17 mouse cellular contexts compared by ENCODE assay signal in the genomic region with DNA sequence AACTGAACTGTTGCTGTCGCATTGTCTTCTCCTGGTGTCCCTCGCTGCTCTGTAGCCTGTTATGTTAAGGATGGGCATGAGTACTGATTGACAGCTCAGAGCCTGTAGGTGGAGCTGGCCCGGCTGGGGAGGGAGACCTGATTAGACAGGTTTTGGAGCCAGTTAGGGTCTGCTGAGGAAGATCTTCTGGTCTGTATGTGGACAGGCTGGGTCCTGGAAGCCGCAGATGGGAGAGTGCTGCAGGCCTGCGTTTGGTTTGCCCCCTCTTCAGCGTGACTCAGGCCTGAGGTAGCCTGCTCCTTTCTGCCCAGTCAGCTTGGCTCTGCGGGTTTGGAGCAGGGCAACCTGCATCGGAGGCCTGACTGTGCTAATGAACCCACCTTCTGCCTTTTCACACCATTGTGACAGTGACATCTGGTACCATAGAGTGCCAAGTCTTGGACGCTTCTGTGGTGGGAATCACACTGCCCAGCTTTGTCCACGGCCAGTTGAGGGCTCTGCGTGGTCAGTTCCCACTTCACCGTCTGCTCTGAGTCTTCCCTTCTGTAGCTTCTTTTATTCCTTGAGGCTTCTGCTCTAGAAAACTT. TPM values are rescaled to one million over a fixed set of nuclear protein-coding genes. Genes with fewer than 3 reads are reported as not detected.
DNase-seq lines count a peak whose midpoint lies in the region.
"Had no signal": no experiment of that assay in that cellular context is flagged by ENCODE, and none has a peak within 500 bp of the region (broad histone marks: within the 10 kb centered on the region; RNA-seq: fewer than 3 reads in every experiment).

No protein-coding gene starts in this region.

- intact Hi-C loops in left cerebral cortex, postnatal 4 days (cut with DNase I), result no loop called here

- peak; percentile 85 for DNase-seq in heart, adult 11 months
- no peak for DNase-seq in heart, postnatal 4 days
- peak; percentile 41 for DNase-seq in left cerebral cortex, postnatal 4 days
- DNase-seq in left cerebral cortex, adult 11 months (ENCODE audit: low spot score), result no peak
- DNase-seq in cerebellum, adult 18-20 months, result peak; percentile 59 to 71
- peak; percentile 60 to 63 for DNase-seq in cerebellum, postnatal 36 days
- no peak for DNase-seq in Muller cell, postnatal 12 days (ENCODE audit: inconsistent ontology term)
- DNase-seq: adrenal gland, postnatal 36 days; heart, postnatal 14 days; kidney, adult 8-10 months; kidney, postnatal 36 days; lung, postnatal 14 days; thymus, postnatal 4 days had no signal

RNA-seq across cellular contexts. Expression of a gene that starts 18.0 kb away (rescaled TPM):
- 1 to 10 TPM; 6.2 to 6.5 TPM for total RNA-seq in heart, postnatal 4 days (2021)
- 10 to 100 TPM; 23.8 to 24.6 TPM for total RNA-seq in left cerebral cortex, postnatal 4 days (2021)

RNA-seq across cellular contexts. Expression of a gene that starts 24.8 kb away (rescaled TPM):
- total RNA-seq in heart, postnatal 4 days (2021), result 1 to 10 TPM; 4.2 to 4.5 TPM
- 10 to 100 TPM; 28.8 to 29.0 TPM for total RNA-seq in left cerebral cortex, postnatal 4 days (2021)

RNA-seq across cellular contexts. Expression of a gene that starts 54.6 kb away (rescaled TPM):
- under 1 TPM in 1 of 2 experiments, not detected in 1; 0.27 TPM for total RNA-seq in heart, postnatal 4 days (2021)
- not detected for total RNA-seq in left cerebral cortex, postnatal 4 days (2021)
- total RNA-seq: adrenal gland, postnatal 36 days; gastrocnemius, postnatal 4 days; layer of hippocampus, postnatal 14 days; left cerebral cortex, postnatal 14 days; megakaryocyte-erythroid progenitor cell, adult 5-6 weeks had no signal

Comparison
In these comparisons a context has a peak if more than half of its experiments do, and no peak if none do; other contexts are left out.
1. DNase-seq: peak in heart, adult 11 months (single experiment), left cerebral cortex, postnatal 4 days (single experiment), cerebellum, adult 18-20 months (2 of 2) and cerebellum, postnatal 36 days (2 of 2); none in heart, postnatal 4 days (single experiment), left cerebral cortex, adult 11 months (single experiment) and Muller cell, postnatal 12 days (single experiment).
2. RNA of a gene that starts 24.8 kb away (total RNA-seq): 28.8 to 29.0 TPM in left cerebral cortex, postnatal 4 days; 4.2 to 4.5 TPM in heart, postnatal 4 days; every median in the first group is over 4 times any median in the second.